Mouse (Mus musculus) forebrain, embryonic 13.5 days (tissue): ENCODE data around the gene Tmed4. TPM values are rescaled to one million over a fixed set of nuclear protein-coding genes. Genes with fewer than 3 reads are reported as not detected.

ENCODE experiments used
- ATAC-seq: fragments of 200-750 bp; cut with Nextera tagmentation; 2 replicates; pipeline ENCODE4 v1.8.0; 2017
- H3K27ac ChIP-seq: fragments of 300-500 bp; sonication (generic); 2 replicates; pipeline ENCODE4 v1.5.1; 2015; ENCODE audit warnings: inconsistent platforms, mild to moderate bottlenecking, moderate library complexity
- H3K27me3 ChIP-seq: fragments of 300-500 bp; sonication (generic); 2 replicates; pipeline ENCODE4 v1.6.1; 2015; ENCODE audit warnings: mild to moderate bottlenecking, inconsistent platforms
- H3K36me3 ChIP-seq: fragments of 300-500 bp; sonication (generic); 2 replicates; pipeline ENCODE4 v1.6.1; 2015; ENCODE audit warnings: mild to moderate bottlenecking, inconsistent platforms; ENCODE audit not compliant: poor library complexity, severe bottlenecking
- H3K4me1 ChIP-seq: fragments of 300-500 bp; sonication (generic); 2 replicates; pipeline ENCODE4 v1.6.1; 2015; ENCODE audit warnings: inconsistent platforms
- H3K4me2 ChIP-seq: fragments of 300-500 bp; sonication (generic); 2 replicates; pipeline ENCODE4 v1.6.1; 2015; ENCODE audit warnings: inconsistent platforms, mild to moderate bottlenecking, moderate library complexity
- H3K4me3 ChIP-seq: fragments of 300-500 bp; sonication (generic); 2 replicates; pipeline ENCODE4 v1.5.1; 2015; ENCODE audit warnings: mild to moderate bottlenecking, inconsistent platforms
- H3K9ac ChIP-seq: fragments of 300-500 bp; sonication (generic); 2 replicates; pipeline ENCODE4 v1.6.1; 2015; ENCODE audit warnings: mild to moderate bottlenecking, inconsistent platforms
- H3K9me3 ChIP-seq: fragments of 300-500 bp; sonication (generic); replicated peaks from 2 replicates; pipeline ENCODE4 v1.6.1; 2016; ENCODE audit warnings: inconsistent platforms
- WGBS: fragments of 180-500 bp; shearing (Covaris S2); methylation state at CpG from one replicate; pipeline ENCODE4 v1.1.7; 2015; 5-methylcytosine and 5-hydroxymethylcytosine counted together
- polyA plus RNA-seq: library from polyadenylated mRNA; unstranded; fragments of >200 nt; fragmentation: Nextera tagmentation; extraction: Ambion mirVana; gene quantifications from 2 replicates; pipeline ENCODE4 v1.2.1, GENCODE M21; 2015

Gene Tmed4
- polyA plus RNA-seq, 1 experiment from 2014 or later: 154 TPM

- no peak overlapping the region for H3K9ac ChIP-seq
- WGBS: 83% methylated on average over 14 of the region's 14 CpGs
- ATAC-seq: no peak
Measured at GRCm38 (mm10) chr11:6224541-6225229, 50.0 kb downstream of the Tmed4 start.

GRCm38 (mm10) chr11:6222187-6222586, 52.5 kb downstream of the Tmed4 start:
- Histone ChIP-seq H3K4me1 (no peaks in the 10 kb centered on the region), H3K27me3 (0 out of 2 replicates have a peak, but pooled peaks cover 4% of the 10 kb centered on the region), H3K4me3 (no peak overlapping the region), H3K4me2 (no peak overlapping the region), H3K9me3 (no peaks in the 10 kb centered on the region), H3K36me3 (no peaks in the 10 kb centered on the region), H3K27ac (no peak overlapping the region), H3K9ac (no peak overlapping the region)
- no peak for ATAC-seq
- 90% methylated on average over 10 of the region's 10 CpGs for WGBS

More at GRCm38 (mm10) chr11:6224541-6225229, 50.0 kb downstream of the Tmed4 start:
- H3K4me1 ChIP-seq: no peaks in the 10 kb centered on the region
- no peak overlapping the region for H3K4me2 ChIP-seq
- H3K27ac ChIP-seq: no peak overlapping the region
- no peaks in the 10 kb centered on the region for H3K9me3 ChIP-seq
- H3K36me3 ChIP-seq: no peaks in the 10 kb centered on the region
- no peak overlapping the region for H3K4me3 ChIP-seq
- H3K27me3 ChIP-seq: 0 out of 2 replicates have a peak, but pooled peaks cover 4% of the 10 kb centered on the region

Other genes starting within 250 kb of the Tmed4 start
- 26.1 and 32.8 TPM in 2 replicates for gene Camk2b, start 208.5 kb downstream of the Tmed4 start, polyA plus RNA-seq
- 0.69 and 0.79 TPM in 2 replicates for gene A730071L15Rik, start 74.8 kb downstream of the Tmed4 start, polyA plus RNA-seq
- gene Nudcd3, start 74.5 kb downstream of the Tmed4 start, polyA plus RNA-seq: 57.0 and 65.3 TPM in 2 replicates
- 0.04 and 0.05 TPM in 2 replicates for gene Npc1l1, start 44.7 kb downstream of the Tmed4 start, polyA plus RNA-seq
- 84.2 and 92.6 TPM in 2 replicates for gene Ddx56, start 7.1 kb downstream of the Tmed4 start, polyA plus RNA-seq
- 71.2 and 85.4 TPM in 2 replicates for gene Ogdh, start 16.8 kb upstream of the Tmed4 start, polyA plus RNA-seq
- gene Zmiz2, start 114.2 kb upstream of the Tmed4 start, polyA plus RNA-seq: 29.1 and 31.1 TPM in 2 replicates
- 4,373 and 4,619 TPM in 2 replicates for gene Ppia, start 140.6 kb upstream of the Tmed4 start, polyA plus RNA-seq
- gene H2afv, start 169.6 kb upstream of the Tmed4 start, polyA plus RNA-seq: 942 and 1,061 TPM in 2 replicates
- gene Purb, start 201.0 kb upstream of the Tmed4 start, polyA plus RNA-seq: 13.9 and 14.8 TPM in 2 replicates
- gene Myo1g, start 246.1 kb upstream of the Tmed4 start, polyA plus RNA-seq: 0.17 and 0.21 TPM in 2 replicates